Mouse (Mus musculus): Measurements from ENCODE around the gene Cdkal1. TPM values are rescaled to one million over a fixed set of nuclear protein-coding genes. Genes with fewer than 3 reads are reported as not detected.

Cdkal1 gene
- total RNA-seq, 2 experiments from 2014 or later: 17.8 to 18.5 TPM

- intact Hi-C loops (cut with DNase I): loop anchor here (10.0 kb wide), 1 partner anchor 195 kb away; no protein-coding TSS in a partner anchor
- no peak for DNase-seq (ENCODE audit: extremely low spot score in 1 of 2, low spot score in 2 of 2)
Measured at GRCm38 (mm10) chr13:29819910-29820583, 35.4 kb downstream of the Cdkal1 start.

- DNase-seq (ENCODE audit: extremely low spot score in 1 of 2, low spot score in 2 of 2): no peak
- intact Hi-C loops (cut with DNase I): no loop called here
Measured at GRCm38 (mm10) chr13:29819147-29819546, 36.3 kb downstream of the Cdkal1 start.

DNA sequence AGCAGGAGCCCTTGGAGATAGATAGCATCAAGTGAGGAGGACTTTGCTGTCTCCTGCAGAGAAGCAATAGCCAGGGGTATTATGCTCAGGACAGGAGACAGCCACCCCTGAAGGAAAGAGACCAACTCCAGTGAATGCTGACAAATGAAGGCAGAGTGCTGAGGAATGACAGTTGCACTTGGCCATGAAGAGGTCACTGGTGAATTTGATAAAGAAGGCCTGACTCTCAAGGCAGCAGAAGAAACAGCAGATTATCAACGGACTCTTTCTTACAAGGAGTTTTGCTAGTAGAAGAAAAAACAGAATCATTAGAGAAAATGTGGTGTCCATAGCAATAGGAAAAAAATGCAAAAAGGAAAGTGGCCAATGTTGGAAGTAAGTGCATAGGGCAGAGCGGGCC, 37.2 kb downstream of the Cdkal1 start:
- intact Hi-C loops (cut with DNase I): no loop called here
- no peak for DNase-seq (ENCODE audit: extremely low spot score in 1 of 2, low spot score in 2 of 2)

DNA sequence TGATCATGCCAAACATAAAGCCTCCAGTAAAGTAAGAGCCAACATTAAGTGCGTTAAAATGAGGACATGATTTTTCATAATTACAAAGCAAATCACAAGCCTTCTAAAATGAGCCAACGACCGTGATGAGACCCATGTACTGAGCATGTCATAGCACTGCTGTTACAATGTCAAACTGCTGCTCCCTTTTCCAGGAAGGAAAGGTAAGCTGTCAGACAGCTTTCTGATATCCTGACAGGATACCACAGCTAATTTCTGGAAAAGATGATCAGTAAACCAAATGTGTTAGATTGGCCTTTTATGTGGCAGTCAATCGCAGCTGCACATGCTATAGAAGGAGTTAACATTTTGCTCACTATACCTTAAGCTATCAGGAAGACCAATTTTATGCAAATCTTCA, 44.7 kb downstream of the Cdkal1 start:
- intact Hi-C loops (cut with DNase I): no loop called here

DNA sequence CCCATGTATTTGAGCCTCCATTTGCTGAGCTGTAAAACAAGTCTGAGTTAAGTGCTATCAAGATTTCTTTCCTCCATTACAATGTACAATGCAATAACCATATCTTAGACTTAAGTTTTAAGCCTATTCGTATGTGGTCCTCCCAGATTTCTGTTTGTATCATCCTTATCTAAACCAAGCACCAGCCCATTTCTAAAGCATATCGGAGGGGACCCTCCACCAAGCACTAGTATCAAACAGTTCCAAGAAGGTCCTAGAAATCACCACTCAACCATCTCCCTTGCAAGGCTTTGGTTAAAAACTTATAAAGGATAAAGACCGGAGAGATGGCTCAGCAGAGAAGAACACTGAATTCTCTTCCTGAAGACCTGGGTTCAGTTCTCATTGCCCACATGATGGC, 47.1 kb downstream of the Cdkal1 start:
- no peak for DNase-seq (ENCODE audit: extremely low spot score in 1 of 2, low spot score in 2 of 2)
- intact Hi-C loops (cut with DNase I): no loop called here

More for the DNA sequence above, 44.7 kb downstream of the Cdkal1 start:
- DNase-seq (ENCODE audit: extremely low spot score in 1 of 2, low spot score in 2 of 2): no peak

- DNase-seq (ENCODE audit: extremely low spot score in 1 of 2, low spot score in 2 of 2): no peak
- intact Hi-C loops (cut with DNase I): no loop called here
Measured at GRCm38 (mm10) chr13:29807930-29808329, 47.5 kb downstream of the Cdkal1 start.

DNA sequence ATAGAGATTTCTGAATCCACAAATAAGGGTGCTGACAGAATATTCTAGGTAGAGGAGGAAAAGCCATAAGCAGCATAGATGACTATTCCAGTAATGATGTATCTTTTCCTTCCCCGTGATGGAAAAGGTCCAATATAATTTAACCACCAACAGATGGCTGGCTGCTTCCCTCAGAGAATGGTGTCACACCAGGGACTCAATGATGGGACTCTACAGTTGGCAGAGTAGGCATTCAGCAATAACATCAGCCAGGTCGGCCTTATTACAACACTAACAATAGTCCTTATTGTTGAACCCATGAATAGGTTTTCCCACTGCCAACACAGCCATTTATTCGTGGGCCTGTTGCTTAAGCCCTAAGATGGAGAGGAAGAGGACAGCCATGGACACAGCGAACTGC, 48.6 kb downstream of the Cdkal1 start:
- intact Hi-C loops (cut with DNase I): no loop called here
- DNase-seq (ENCODE audit: extremely low spot score in 1 of 2, low spot score in 2 of 2): no peak

DNA sequence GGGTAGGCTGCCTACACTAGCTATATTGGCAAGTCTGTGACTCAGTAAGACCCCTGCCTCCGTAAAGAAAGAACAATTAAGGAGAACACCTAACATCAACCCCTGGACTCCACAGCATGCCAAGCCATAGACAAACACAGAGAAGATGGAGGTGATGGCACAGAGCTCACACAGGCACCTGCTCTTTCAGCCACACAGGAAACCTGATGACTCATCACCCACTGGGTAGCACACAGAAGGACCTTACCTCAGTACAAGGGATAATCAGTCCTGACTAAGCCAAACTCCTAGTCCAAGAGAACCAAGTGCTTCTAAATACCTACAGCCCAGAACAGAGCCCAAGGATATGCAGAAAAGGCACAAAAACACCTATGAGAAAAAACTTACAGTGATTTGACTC, 50.2 kb downstream of the Cdkal1 start:
- intact Hi-C loops (cut with DNase I): no loop called here

GRCm38 (mm10) chr13:29804034-29804433, 51.4 kb downstream of the Cdkal1 start:
- DNase-seq (ENCODE audit: extremely low spot score in 1 of 2, low spot score in 2 of 2): no peak
- intact Hi-C loops (cut with DNase I): no loop called here

More for the DNA sequence above, 50.2 kb downstream of the Cdkal1 start:
- DNase-seq (ENCODE audit: extremely low spot score in 1 of 2, low spot score in 2 of 2): no peak

DNA sequence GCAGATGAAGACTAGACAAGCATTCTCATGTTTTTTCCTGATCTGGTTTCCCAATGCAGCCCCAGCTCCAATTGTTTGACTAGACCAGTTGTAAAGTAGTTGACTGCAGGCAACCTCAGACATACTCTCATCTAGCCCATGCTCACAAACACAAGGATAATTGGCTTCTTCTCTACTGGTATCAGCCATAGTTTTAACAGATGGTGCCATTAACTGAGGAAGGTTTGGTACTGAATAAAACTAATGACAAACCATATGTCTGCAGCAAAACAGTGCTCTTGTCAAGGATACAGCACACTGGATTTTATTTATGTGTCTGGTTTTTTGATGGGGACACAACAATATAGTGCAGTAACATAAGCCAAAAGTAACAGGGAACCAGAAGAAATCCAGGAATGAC, 52.8 kb downstream of the Cdkal1 start:
- intact Hi-C loops (cut with DNase I): no loop called here
- no peak for DNase-seq (ENCODE audit: extremely low spot score in 1 of 2, low spot score in 2 of 2)

GRCm38 (mm10) chr13:29800078-29800477, 55.4 kb downstream of the Cdkal1 start:
- no peak for DNase-seq (ENCODE audit: extremely low spot score in 1 of 2, low spot score in 2 of 2)
- intact Hi-C loops (cut with DNase I): no loop called here

DNA sequence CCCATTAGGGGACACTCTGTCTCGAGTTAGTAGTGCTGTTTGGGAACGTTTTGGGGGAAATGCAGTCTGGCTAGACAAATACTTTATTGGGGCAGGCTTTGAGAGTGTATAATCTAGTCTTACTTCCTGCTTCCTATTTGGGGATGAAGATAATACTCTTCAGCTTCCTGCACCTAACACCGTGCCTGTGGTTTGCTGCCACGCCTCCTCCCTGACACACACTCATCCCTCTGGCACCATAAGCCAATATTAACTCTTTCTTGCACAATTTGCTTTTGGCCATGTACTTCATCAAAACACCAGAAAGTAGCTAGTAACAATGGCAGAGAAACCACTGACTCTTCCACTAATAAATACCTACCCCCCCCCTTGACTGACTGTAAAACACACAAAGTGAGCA, 63.4 kb downstream of the Cdkal1 start:
- no peak for DNase-seq (ENCODE audit: extremely low spot score in 1 of 2, low spot score in 2 of 2)
- intact Hi-C loops (cut with DNase I): no loop called here

- no peak for DNase-seq (ENCODE audit: extremely low spot score in 1 of 2, low spot score in 2 of 2)
- intact Hi-C loops (cut with DNase I): no loop called here
Measured at GRCm38 (mm10) chr13:29791439-29791838, 64.0 kb downstream of the Cdkal1 start.

DNA sequence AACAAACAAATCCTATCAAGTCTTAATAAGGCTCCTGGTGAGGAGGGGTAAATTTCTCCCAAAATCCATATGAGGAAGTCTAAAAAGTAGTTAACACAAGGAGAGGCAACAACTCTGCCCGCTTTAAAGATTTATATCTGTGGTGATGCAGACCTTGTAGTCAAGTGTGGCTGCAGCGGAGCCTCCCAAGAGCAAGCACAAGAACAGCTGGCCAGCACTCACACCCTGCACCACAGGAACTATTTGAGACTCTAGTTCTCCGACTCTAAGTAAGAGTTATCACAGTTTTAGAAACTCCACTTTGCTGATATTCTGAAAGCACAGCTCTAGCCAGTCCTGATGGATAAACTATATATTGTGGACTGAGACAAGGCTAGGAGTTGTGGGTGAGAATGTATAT, 68.5 kb downstream of the Cdkal1 start:
- no peak for DNase-seq (ENCODE audit: extremely low spot score in 1 of 2, low spot score in 2 of 2)
- intact Hi-C loops (cut with DNase I): no loop called here

- DNase-seq (ENCODE audit: extremely low spot score in 1 of 2, low spot score in 2 of 2): no peak
- intact Hi-C loops (cut with DNase I): no loop called here
Measured at GRCm38 (mm10) chr13:29784894-29785293, 70.6 kb downstream of the Cdkal1 start.

DNA sequence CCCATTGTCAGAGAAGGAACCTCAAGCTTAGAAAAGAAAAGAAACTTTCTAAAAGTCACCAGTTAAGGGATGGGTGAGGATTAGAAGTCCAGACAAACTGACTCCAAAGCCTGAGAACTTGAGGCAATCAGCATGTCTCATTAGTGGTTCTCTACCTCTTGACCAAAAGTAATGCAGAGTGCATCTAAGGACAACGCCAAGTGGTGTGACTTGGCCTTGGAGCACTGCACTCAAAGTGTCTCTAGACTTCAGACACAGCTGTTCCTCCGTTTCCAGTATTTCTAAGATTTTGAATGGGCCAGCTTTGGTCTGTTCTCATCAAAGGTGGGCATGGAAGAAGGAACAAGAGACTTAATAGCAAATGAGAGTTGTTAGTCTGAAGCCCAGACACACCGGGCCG, 74.1 kb downstream of the Cdkal1 start:
- intact Hi-C loops (cut with DNase I): no loop called here
- no peak for DNase-seq (ENCODE audit: extremely low spot score in 1 of 2, low spot score in 2 of 2)

DNA sequence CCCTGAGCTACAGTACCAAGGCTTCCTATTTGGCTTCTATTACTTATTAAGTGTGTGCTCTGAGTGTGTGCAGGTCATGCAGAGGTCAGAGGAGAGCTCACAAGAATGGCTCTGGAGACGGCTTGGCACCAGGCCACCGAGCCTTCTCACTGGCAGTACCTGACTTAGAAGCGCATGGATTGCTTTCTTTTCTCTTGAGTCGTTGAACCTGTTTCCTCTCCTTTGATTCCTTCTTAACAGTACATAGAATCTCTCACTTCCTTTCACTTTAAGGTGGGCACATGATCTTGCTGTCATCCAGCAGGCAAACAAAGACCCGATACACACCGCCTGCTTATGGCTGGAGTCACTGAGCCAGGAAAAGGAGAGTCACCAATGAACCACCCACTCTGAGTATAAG, 74.8 kb downstream of the Cdkal1 start:
- intact Hi-C loops (cut with DNase I): no loop called here
- DNase-seq (ENCODE audit: extremely low spot score in 1 of 2, low spot score in 2 of 2): peak in 1 of 2 experiments; percentile 46

GRCm38 (mm10) chr13:29779519-29779918, 76.0 kb downstream of the Cdkal1 start:
- intact Hi-C loops (cut with DNase I): no loop called here
- no peak for DNase-seq (ENCODE audit: extremely low spot score in 1 of 2, low spot score in 2 of 2)

DNA sequence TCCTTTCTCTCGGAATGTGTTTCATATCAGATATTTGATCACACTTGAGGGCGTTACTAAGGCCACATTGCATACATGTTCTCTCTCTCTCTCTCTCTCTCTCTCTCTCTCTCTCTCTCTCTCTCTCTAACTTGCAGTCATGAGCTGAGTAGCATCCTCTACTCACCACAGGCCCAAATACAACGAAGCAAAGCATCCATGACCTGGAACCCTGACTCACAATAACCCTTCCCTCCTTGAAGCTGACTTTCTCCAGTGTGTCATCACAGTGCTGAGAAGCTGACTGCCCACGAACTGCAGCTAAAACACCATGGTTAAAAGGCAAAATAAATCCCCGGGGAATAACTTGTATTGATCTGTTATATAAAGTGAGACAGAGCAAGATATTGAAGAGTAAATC, 76.4 kb downstream of the Cdkal1 start:
- no peak for DNase-seq (ENCODE audit: extremely low spot score in 1 of 2, low spot score in 2 of 2)
- intact Hi-C loops (cut with DNase I): no loop called here

DNA sequence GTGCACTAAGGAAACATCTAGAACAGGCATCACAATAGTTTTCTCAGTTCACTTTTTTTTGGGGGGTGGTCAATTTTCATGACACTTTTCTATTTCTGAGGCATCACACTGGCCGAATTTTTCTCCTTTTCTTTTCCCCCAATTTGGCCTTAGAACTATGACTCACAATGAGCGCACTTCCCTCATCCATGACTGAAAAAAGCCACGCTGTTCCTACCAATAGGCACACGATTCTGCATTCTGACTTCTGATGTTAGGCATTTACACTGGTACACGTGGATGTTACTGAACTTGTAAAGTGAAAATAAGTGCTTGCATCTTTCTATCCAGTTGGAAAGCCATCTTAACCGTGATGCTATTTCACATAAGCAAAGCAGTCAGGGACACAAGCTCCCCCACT, 77.3 kb downstream of the Cdkal1 start:
- intact Hi-C loops (cut with DNase I): no loop called here
- no peak for DNase-seq (ENCODE audit: extremely low spot score in 1 of 2, low spot score in 2 of 2)

DNA sequence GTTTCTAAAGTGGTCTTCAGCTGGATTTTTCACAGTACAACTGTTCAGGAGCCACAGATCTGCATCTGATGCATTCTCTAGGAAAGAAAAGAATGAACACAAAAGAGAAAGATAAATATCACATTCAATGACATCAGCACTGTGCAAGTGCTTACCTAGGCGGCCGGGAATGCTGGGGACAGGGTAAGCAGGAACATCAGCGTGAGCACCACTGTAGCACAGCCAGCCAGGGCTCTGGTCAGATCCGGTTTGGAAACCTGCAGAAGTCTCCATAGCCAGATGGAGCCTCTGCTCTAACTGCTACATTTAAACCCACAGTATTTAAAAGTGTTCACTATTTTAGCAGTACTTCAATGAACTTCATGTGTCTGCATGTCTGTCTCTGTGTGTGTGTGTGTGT, 78.2 kb downstream of the Cdkal1 start:
- intact Hi-C loops (cut with DNase I): no loop called here
- no peak for DNase-seq (ENCODE audit: extremely low spot score in 1 of 2, low spot score in 2 of 2)

Measured in left cerebral cortex, postnatal 10 days (tissue).